Mouse (Mus musculus) gastrocnemius, adult 18-20 months (tissue): Measurements from ENCODE around the gene Atoh8. TPM values are rescaled to one million over a fixed set of nuclear protein-coding genes. Genes with fewer than 3 reads are reported as not detected.

Experiments
- DNase-seq: peaks from one replicate; pipeline ENCODE4 v3.0.0; 2021; ENCODE audit warnings: low spot score
- total RNA-seq, 2 experiments: library from RNA; stranded (reverse); gene quantifications; 2 replicates each; pipeline ENCODE4 v1.2.3; 2021

The Atoh8 gene
- total RNA-seq, 2 experiments from 2014 or later = 4.3 to 6.3 TPM

DNA sequence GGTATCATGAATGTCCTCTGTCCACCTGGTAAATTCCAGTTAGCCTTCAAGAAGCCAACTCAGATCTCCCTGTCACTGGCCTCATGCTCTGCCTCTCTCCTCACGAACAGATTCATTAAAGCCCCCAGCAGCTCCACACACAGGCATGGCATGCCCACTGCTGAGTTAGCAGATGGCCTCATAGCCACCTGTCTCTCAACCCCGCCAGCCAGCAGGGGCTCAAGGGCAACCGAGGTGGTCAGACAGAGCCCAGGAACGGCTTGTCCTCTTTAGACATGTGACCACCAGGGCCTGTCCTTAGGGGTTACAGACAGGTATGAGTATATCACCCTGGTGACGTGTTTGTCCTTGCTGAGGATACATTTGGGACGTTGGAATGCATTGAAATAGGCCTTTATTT lies 19.9 kb upstream of the Atoh8 start:
- DNase-seq = peak; percentile 53

DNA sequence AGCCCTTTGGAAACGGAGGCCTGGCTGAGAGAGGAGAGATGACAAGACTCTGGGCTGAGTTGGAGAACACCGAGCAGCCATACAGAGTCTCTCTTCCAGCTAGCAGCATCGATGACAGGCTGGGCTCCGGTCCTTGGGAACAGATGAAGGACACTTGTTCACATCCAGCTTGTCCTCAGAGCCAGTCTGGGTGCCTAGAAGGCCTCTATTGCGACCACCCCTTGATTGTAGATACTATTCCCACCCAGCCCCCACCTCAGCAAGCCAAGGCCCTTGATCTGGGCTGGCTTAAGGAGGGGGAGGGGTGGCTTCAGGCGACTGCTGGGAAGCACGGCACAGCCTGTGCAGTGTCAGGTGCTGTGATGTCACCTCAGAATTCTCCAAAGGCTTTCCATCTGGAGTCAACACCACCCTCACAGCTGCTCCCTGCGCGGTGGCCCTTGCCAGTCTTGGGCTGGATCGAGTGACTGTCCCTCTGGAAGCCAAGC lies 19.3 kb upstream of the Atoh8 start:
- peak; percentile 82 for DNase-seq

- DNase-seq = peak; percentile 67
Observed at GRCm38 (mm10) chr6:72253911-72254587, 18.7 kb upstream of the Atoh8 start.

DNA sequence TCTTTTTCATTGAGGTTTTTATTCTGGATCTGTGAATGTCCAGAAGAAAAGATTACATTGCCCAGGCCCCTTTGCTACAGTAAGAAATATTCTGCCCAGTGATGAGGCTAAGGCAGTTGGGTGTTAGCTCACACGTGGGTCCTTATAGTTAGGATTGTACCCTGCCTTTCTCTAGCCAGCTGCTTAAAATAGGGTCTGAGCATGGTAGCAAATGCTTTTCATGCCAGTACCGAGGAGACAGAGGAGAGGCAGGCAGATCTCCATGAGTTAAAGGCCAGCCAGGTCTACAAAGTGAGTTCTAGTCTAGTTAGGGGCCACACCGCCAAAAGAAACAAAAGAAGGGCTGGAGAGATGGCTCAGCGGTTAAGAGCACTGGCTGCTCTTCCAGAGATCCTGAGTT lies 17.8 kb upstream of the Atoh8 start:
- no peak for DNase-seq

- no peak for DNase-seq
Observed at GRCm38 (mm10) chr6:72252433-72252832, 17.1 kb upstream of the Atoh8 start.

GRCm38 (mm10) chr6:72249981-72250380 lies 14.6 kb upstream of the Atoh8 start:
- DNase-seq = no peak

DNA sequence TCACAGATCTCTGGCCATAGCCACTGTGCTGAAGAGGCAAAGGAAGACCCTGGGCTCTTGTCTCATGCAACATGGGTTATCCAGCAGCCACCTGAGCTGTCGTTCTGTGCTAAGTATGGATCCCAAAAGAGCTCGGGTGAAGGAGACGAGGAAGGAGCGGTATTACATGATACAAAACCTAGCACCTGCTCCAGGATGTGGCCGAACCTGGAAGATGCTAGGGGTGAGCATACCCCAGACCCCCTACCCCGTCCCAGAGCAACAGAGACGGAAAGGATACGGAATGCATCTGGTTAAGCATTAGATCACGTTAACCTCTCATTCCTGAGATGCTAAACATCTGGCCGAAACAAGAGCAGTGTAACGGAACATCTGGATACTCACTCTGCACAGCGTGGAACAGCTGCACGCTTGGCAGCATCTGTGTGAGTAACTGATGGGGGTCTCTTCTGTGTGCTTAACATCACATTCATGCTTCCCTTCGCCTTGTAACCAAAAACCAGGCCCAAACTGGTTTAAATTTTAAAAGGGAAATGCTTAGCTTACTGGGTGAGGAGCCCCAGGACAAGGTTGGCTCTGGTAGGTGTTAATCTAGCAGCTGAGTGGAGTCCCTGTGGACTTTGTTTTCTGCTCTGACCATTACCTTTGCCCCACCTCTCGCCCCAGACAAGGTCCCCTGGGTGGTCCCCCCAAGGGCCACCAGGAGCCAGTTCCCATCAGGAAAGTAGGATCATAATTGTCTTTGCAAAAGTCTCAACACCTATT lies 13.0 kb upstream of the Atoh8 start:
- DNase-seq = no peak

DNA sequence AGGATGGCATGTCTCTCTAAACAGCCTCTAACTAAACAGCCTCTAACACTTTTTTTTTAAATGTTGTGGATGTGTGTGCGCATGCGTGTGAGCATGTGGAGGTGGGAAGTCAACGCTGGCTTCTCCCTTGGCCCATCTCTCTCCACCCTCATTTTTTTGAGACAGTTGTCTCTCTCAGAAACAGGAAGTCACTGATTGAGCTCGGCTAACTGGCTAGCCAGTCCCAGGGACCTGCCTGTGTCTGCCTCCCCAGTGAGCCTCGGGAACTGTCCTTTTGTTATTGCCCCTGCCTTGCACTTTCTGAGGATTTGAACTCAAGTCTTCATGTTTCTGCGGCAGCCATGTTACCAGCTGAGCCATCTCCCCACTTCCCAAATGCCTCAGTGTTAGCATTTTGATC lies 10.9 kb upstream of the Atoh8 start:
- no peak for DNase-seq

DNA sequence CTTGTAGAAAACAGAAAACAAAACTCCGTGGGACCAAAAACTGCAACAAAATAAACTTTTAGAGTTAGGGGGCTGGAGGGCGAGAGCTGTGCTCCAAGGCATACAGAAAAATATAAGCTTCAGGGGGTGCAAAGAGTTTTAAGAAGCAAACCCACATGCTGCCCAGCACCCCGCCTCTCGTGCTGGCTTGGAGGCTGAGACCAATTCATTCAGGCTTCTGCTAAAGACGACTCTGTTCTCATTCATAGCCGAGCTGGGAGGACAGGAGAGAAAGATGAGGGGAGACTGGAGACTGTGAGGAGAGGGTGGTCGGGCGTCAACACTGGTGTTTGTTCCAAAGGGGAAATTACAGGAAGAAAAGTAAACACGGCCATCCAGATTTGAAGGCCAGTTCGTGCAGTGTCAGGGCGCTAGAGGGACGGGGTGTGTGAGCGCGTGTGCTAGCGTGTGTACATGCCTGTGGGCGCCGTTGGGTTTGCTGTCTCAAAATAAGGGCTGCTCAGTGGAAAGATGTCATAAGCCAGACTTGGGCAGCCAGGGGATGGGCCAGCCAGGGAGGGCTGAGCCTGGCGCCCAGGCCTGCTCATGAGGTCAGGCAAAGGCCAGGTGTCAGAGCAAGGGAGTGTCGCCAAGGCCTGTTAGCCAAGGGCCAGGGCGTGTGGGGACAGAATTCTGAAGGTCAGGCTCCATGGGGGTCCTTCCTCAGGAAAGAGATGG lies 9.3 kb upstream of the Atoh8 start:
- peak; percentile 71 for DNase-seq

- DNase-seq = peak; percentile 94
Observed at GRCm38 (mm10) chr6:72244144-72244549, 8.8 kb upstream of the Atoh8 start.

DNA sequence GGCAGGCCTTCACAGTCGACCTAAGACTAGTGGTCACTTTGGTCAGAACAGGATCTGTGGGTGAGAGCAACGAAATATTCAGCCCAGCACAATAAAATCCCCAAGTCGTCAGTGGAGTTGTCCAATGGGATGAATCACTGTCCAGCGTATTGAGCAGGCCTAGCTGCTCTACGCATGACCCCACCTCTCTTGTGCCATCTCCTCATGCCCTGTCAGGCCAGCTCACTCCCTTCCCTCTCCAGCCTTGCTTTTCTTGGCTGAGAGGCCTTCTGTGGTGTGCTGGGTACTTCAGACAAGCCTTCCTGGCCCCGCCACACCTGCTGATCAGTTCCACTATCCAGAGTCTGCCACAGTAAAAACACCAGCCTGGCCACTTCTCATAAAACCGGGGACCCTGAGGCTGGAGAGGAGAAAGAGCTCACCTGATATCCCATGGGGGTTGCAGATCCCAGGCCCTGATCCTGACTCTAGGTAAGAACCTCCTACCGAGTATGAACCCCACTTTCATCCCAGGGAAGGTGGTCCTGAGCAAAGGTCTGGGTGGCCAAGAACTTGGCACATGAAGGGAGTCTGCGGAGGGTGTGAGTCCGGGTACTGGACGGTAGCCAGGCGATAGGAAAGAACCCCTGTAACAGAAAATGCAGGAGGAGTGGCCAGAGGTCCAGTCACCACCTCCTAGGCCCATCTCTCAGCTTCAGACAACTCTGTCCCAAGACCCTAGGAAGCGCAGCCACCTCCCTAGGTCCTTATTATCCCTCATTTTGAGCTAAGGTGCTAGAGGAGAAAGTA lies 7.3 kb upstream of the Atoh8 start:
- no peak for DNase-seq

GRCm38 (mm10) chr6:72241843-72242154 lies 6.4 kb upstream of the Atoh8 start:
- no peak for DNase-seq

DNA sequence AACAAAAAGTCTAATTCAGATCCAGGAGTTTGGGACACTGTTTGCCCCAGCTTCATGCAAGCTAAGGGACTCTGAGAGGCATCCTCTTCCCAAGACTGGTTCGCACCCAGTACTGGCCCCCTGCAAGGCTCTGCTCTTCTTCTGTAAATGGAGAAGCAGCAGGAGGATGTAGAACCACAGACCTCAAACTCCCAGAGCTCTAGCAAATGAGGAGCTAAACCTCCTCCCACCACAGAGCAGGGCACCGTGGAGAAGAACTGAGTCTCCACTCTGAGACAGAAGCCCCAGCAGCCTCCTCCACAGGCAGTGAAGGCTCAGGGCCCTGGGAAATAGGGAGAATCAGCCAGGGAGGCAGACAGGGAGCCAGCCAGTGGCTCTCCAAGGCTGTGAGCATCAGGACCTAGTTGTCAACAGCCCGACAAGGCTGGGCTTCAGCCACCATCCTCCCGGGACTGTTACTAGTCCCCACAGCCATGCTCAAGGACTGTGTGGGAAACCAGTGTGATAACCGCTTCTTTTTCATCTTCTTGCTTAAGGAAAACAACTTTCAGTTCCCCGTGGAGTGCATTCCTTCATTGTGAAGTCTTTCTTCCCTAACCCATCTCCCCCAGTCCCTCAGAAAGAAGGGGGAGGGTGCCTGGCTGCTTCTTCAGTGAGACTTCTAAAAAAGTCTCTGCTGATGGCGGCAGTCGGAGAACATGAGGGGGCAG lies 5.9 kb upstream of the Atoh8 start:
- peak; percentile 46 for DNase-seq

DNA sequence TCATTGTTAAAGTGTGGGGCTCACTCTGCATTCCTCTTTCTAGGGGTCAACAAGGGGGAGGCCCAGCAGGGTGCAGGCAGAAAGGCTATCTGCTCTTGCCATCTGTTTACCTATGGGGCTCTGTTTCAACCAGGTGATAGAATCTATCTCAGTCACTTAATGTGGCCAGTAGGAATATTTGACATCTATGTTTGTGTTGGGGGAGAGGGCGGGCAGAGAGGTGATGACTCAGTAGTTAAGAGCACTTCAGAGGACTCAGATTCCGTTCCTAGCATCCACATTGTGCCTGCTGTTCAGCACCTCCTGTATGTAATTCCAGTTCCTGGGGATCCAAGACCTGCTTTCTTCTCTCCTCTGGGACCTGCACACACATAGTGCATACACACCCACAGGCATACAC lies 4.7 kb upstream of the Atoh8 start:
- no peak for DNase-seq

GRCm38 (mm10) chr6:72237035-72237434 lies 1.7 kb upstream of the Atoh8 start:
- peak; percentile 92 for DNase-seq

DNA sequence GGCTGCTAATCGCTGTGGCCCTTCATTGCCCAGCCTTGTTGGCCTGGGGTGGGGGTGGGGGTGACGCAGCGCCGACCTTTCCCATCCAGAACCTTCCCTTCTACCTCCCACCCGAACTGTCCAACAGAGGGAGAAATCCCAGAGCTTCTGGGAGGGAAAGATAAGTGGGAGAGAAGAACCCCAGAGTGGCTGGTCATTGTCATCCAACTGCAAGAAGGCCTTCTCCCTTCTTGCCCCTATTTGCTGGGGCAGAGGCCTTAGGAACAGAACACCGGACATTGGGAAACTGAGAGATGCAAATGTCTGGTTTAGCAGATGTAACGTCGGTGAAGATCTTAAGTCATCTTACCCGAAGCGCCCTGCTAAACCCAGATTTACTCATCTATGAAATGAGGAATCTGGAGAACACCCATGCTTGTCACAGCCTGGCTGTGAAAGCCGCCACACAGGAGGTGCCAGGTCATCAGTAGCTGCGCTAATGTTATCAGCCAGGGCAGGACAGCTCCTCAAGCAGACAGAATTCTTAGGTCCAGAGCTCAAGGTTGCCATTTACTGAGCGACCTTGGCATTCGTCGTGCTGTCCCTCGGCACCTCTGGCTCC lies 530 bp upstream of the Atoh8 start:
- DNase-seq = no peak

DNA sequence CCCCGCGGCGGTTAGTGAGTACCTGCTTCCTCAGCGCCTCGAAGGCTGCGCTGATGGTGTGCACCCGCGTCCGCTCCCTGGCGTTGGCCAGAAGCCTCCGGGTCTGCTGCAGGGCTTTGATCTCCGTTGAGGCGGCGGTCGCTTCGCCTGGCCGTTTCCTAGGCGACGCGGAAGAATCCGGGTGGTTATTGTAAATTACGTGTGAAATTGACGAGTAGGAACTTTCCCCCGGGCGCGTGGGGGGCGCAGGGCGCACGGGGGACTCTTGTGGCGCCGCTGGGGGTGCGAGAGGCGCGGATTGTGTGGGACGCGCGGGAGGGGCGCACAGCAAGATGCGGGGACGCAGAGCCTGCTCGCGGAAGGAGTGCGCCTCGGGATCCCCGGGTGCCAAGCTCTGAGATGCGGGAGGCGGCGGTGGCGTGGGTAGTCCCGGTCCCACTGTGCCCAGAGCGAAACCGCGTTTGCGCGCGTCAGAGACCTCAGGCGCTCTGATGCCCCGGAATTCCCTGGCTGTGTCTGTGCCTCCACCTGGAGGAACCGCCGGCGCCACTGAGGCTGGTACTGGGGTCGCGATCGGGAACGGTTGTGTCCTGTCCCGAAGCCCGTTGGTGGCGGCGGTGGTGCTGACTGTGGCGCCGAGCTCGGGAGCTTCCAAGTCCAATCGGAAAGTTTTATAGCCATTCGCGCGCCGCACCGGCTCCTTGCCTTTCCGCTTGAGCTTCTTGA lies 842 bp downstream of the Atoh8 start:
- DNase-seq = no peak

- DNase-seq = no peak
Observed at GRCm38 (mm10) chr6:72233950-72234349, 1.4 kb downstream of the Atoh8 start.

DNA sequence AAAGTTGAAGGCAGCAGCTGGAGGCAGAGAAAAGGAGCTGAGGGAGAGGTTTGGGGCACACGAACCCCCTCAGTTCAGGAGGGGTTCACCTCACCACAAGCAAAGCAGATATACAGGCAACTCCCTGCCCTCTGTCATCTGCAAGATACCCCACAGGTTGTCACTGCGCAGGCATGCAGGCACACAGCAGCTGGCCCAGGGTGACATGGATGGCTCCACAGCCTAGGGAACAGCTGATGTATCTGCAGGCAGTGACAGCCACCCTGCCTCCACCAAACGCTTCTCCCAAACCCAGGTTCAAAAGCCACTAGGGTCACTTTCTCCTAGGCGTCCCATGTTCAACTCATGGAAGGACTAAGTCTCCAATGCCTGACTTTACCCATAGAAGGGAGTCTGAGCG lies 2.5 kb downstream of the Atoh8 start:
- no peak for DNase-seq

DNA sequence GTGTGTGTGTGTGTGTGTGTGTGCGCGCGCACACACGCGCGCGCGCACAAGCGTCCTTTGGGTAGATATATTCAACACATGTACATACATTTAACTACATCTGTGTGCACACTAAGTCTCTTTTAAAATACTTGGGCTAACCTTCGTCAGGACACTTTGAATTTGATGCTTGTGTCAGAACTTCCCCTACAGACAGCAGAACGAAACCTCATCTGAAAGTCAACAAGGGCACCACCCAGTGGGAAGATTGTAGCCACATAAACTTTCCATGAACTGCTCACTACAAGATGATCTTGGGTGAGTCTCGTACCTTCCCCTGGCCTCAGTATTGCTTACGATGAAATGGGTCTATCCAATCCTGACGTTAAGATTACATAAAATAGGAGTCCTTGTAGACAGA lies 3.0 kb downstream of the Atoh8 start:
- no peak for DNase-seq
